Mouse (Mus musculus) fibroblast of lung, adult 2 months (primary cell): Measurements from ENCODE around the gene Hspa1l.
"Not testable (repeated sequence)": the region's sequence is repeated elsewhere in the genome, so short reads cannot be mapped to it uniquely, and the experiment has no call there.

Experiments used
- DNase-seq: peaks from one replicate; pipeline ENCODE4 v3.0.0-alpha.2; 2011; ENCODE audit warnings: low read depth

Hspa1l gene

GRCm38 (mm10) chr17:34951636-34952377, 20.7 kb upstream of the Hspa1l start:
- DNase-seq = no peak

GRCm38 (mm10) chr17:34952378-34953040, 20.0 kb upstream of the Hspa1l start:
- DNase-seq = peak; percentile 78

- no peak for DNase-seq
These were observed 19.2 kb upstream of the Hspa1l start for GRCm38 (mm10) chr17:34953258-34953657.

GRCm38 (mm10) chr17:34953904-34954303, 18.6 kb upstream of the Hspa1l start:
- no peak for DNase-seq

GRCm38 (mm10) chr17:34954831-34955230, 17.7 kb upstream of the Hspa1l start:
- no peak for DNase-seq

DNA sequence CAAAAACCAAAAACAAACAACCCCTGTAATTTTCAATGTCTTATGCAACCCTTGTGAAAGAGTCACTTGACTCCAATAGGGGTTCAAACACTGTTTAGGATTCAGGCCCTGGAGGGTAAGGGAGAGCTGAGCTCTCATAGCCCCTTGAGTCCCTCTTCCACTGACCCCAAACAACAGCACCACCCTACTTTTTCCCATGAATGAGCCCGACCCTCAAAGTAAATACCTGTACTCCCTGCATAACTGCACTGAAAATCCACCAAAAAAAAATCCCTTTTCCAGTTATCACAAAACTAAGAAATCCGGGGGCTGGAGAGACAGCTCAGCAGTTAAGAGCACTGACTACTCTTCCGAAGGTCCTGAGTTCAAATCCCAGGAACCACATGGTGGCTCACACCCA, 16.6 kb upstream of the Hspa1l start:
- DNase-seq = no peak

DNA sequence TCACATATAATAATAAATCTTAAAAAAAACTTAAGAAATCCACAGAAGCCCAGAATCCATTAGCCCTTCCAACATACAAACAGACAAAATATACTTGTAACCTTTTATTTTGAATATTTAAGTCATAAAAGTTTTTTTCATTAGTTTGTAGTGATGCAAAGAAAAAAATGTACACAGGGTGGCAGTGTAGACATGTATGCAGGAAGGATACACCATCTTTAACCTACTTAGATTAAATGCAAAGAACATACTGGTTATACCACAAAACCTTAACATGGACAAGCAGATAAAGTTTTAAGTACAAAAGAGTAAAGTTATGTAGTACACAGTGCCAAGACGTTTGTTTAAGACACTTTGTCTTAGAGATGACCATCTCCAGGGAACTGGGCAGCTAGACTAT, 16.2 kb upstream of the Hspa1l start:
- DNase-seq = no peak

DNA sequence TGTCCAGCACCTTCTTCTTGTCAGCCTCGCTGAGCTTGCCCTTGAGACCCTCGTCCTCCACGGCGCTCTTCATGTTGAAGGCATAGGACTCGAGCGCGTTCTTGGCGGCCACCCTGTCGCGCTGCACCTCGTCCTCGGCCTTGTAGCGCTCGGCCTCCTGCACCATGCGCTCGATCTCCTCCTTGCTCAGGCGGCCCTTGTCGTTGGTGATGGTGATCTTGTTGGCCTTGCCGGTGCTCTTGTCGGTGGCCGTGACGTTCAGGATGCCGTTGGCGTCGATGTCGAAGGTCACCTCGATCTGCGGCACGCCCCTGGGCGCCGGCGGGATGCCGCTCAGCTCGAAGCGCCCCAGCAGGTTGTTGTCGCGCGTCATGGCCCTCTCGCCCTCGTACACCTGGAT, 15.2 kb upstream of the Hspa1l start:
- not testable (repeated sequence) for DNase-seq

DNA sequence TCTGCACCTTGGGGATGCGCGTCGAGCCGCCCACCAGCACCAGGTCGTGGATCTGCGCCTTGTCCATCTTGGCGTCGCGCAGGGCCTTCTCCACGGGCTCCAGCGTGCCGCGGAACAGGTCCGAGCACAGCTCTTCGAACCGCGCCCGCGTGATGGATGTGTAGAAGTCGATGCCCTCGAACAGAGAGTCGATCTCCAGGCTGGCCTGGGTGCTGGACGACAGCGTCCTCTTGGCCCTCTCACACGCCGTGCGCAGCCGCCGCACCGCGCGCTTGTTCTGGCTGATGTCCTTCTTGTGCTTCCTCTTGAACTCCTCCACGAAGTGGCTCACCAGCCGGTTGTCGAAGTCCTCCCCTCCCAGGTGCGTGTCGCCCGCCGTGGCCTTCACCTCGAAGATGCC, 14.5 kb upstream of the Hspa1l start:
- not testable (repeated sequence) for DNase-seq

GRCm38 (mm10) chr17:34958734-34959129, 13.8 kb upstream of the Hspa1l start:
- not testable (repeated sequence) for DNase-seq

- peak; percentile 79 for DNase-seq
These were observed 13.2 kb upstream of the Hspa1l start, which contains the start of gene Hspa1b for GRCm38 (mm10) chr17:34959130-34959778. TSS of gene Hspa1b (minus strand) at chr17:34959238.

DNA sequence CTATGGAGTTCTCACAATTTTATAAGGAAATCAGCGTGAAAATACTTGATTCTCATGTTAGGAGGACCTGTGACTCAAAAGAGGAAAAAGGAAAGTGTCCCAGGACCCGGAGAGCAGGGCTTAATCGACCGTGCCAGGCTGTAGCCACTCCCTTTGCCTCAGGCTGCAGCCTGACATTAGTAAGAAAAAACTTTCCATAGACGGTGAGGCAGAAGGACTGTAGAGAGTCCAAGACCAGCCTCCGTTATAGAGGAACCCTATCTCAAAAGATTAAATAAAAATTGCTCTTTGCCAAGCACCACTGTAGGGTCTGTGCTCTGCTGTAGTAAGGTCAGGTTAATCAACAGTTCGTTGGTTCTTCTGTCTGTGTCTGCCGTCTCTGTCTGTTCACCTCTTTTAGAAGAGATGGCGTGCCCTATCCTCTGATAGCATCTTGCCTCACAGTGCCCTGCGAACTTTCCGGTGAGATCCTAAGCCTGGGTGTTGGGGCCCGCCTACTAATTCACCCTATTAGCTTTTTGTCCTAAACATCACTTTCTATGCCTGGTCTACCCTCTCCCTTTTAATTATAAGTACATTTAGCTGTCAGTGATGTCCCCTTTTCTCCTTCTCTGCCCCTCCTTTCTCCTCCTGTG, 12.5 kb upstream of the Hspa1l start:
- no peak for DNase-seq

DNA sequence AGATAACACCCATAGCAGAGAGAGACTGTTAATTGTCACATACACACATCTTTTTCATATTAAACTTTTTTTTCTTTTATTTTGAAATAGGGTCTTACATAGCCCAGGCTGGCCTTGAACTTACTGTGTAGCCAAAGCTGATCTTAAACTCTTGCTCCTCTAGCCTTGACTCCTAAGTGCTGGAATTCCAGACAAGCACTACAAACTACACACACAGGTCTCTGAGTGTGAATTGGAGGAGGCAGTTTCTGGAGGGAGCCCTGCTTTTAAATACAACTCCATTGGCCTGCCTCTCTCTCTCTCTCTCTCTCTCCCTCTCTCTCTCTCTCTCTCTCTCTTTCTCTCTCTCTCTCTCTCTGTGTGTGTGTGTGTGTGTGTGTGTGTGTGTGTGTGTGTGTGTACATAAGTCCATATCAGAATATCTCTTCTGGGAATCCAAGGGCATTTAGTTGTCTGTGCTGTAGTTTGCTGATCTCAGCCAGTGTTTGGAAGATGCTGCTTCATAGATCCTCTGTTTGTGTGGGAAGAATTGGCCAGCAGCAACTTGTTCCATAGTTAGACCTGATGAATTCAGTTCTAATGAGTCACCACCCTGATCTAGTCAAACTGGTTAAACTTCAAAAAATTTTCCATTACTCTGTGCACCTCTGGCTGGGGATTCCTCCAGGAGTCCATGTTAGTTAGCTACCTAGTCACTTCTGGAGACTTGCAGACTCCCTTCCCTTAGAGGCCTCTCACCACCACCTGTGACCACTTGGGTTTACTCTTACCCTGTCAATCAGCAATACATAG, 11.6 kb upstream of the Hspa1l start:
- DNase-seq = no peak

- no peak for DNase-seq
These were observed 10.4 kb upstream of the Hspa1l start for GRCm38 (mm10) chr17:34962125-34962524.

DNA sequence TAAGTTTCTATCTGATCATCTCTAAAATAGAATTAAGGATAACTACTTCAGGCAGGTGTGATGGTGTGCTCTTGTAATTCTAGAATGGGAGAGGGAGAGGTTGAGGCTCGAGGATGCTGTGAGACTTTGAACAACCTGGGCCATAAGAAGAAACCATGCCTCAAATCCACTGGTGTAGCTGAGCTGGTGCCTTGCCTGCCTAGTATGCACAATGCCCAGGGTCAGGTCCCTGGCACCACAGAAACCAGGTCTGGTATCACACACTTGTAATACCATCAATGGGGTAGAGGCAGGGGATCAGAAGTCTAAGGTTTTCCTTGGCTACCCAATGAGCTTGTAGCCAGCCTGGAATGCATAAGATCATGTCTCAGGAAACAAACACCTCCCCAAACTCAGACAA, 9.7 kb upstream of the Hspa1l start:
- DNase-seq = no peak

- DNase-seq = peak; percentile 71
These were observed 7.9 kb upstream of the Hspa1l start for GRCm38 (mm10) chr17:34964640-34965049.

GRCm38 (mm10) chr17:34965627-34966026, 6.9 kb upstream of the Hspa1l start:
- DNase-seq = no peak

- DNase-seq = not testable (repeated sequence)
These were observed 2.7 kb upstream of the Hspa1l start, which contains the start of gene Gm20481 for GRCm38 (mm10) chr17:34969822-34970221. TSS of gene Gm20481 (plus strand) at chr17:34969912.

DNA sequence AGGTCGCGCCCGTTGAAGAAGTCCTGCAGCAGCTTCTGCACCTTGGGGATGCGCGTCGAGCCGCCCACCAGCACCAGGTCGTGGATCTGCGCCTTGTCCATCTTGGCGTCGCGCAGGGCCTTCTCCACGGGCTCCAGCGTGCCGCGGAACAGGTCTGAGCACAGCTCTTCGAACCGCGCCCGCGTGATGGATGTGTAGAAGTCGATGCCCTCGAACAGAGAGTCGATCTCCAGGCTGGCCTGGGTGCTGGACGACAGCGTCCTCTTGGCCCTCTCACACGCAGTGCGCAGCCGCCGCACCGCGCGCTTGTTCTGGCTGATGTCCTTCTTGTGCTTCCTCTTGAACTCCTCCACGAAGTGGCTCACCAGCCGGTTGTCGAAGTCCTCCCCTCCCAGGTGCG, 1.7 kb upstream of the Hspa1l start:
- not testable (repeated sequence) for DNase-seq

- DNase-seq = not testable (repeated sequence)
These were observed 822 bp upstream of the Hspa1l start for GRCm38 (mm10) chr17:34971694-34972068.
